In genomic region chr1:95437155-95437554, GRCm38 (mm10) we compare ENCODE assay signal across 17 mouse cellular contexts.
"Had no signal": no experiment of that assay in that cellular context is flagged by ENCODE, and none has a peak within 500 bp of the region (broad histone marks: within the 10 kb centered on the region; RNA-seq: fewer than 3 reads in every experiment).

No protein-coding gene starts in this region.

- H3K4me2 ChIP-seq: kidney, embryonic 15.5 days; liver, embryonic 13.5 days; midbrain, embryonic 13.5 days; neural tube, embryonic 13.5 days had no signal

- H3K9ac ChIP-seq: kidney, embryonic 15.5 days; liver, embryonic 13.5 days; midbrain, embryonic 13.5 days; neural tube, embryonic 13.5 days had no signal

- H3K27ac ChIP-seq: kidney, embryonic 15.5 days; left cerebral cortex, adult 2 months; liver, embryonic 13.5 days; midbrain, embryonic 10.5 days; midbrain, embryonic 13.5 days; neural tube, embryonic 13.5 days had no signal

- ATAC-seq: intestine, postnatal 0 days; lung, postnatal 0 days; midbrain, embryonic 13.5 days; midbrain, embryonic 16.5 days had no signal

- H3K9me3 ChIP-seq: kidney, embryonic 15.5 days; liver, embryonic 13.5 days; megakaryocyte, embryonic 14.5 days; midbrain, embryonic 10.5 days; midbrain, embryonic 13.5 days; neural tube, embryonic 13.5 days had no signal

- H3K4me3 ChIP-seq: kidney, embryonic 15.5 days; left cerebral cortex, adult 2 months; liver, embryonic 13.5 days; megakaryocyte, embryonic 14.5 days; midbrain, embryonic 10.5 days; midbrain, embryonic 13.5 days; myocyte; neural tube, embryonic 13.5 days had no signal

- H3K4me1 ChIP-seq: kidney, embryonic 15.5 days; liver, embryonic 13.5 days; megakaryocyte, embryonic 14.5 days; midbrain, embryonic 10.5 days; midbrain, embryonic 13.5 days; neural tube, embryonic 13.5 days had no signal

- DNase-seq: layer of hippocampus, postnatal 36 days; liver, embryonic 13.5 days; lung, adult 2 months; lung, postnatal 36 days; retina, postnatal 1 day; thymus, adult 18-20 months; thymus, postnatal 36 days had no signal

- H3K27me3 ChIP-seq: kidney, embryonic 15.5 days; liver, embryonic 13.5 days; megakaryocyte, embryonic 14.5 days; midbrain, embryonic 13.5 days; neural tube, embryonic 13.5 days had no signal

- H3K36me3 ChIP-seq: kidney, embryonic 15.5 days; liver, embryonic 13.5 days; midbrain, embryonic 10.5 days; midbrain, embryonic 13.5 days; neural tube, embryonic 13.5 days had no signal
